Mouse (Mus musculus): ENCODE measurements around the gene Mdc1. TPM values are rescaled to one million over a fixed set of nuclear protein-coding genes. Genes with fewer than 3 reads are reported as not detected.

Gene Mdc1
- polyA plus RNA-seq, 1 experiment from 2014 or later = 20.6 TPM

- H3K27ac ChIP-seq (ENCODE audit: low read length) = no peak overlapping the region
- no peaks in the 10 kb centered on the region for H3K27me3 ChIP-seq (ENCODE audit: control insufficient read depth, insufficient read depth, low read depth, low read length)
- no peak overlapping the region for H3K4me2 ChIP-seq (ENCODE audit: low read depth, low read length)
- ATAC-seq (ENCODE audit: low read depth) = no peak
- no peak overlapping the region for H3K9ac ChIP-seq (ENCODE audit: low read length)
- 86% methylated on average over 1 of the region's 1 CpGs for WGBS
- H3K4me1 ChIP-seq (replicated peaks; ENCODE audit: control insufficient read depth, insufficient read depth, low read length) = peaks cover 16% of the 10 kb centered on the region
- no peak overlapping the region for H3K4me3 ChIP-seq (ENCODE audit: low read length)
- peaks cover 16% of the 10 kb centered on the region for H3K36me3 ChIP-seq (ENCODE audit: control insufficient read depth, insufficient read depth, low read length)
- H3K9me3 ChIP-seq (ENCODE audit: control insufficient read depth, low read length) = no peaks in the 10 kb centered on the region
Observed at GRCm38 (mm10) chr17:35905587-35905986, 64.3 kb downstream of the Mdc1 start.

- H3K4me1 ChIP-seq (replicated peaks; ENCODE audit: control insufficient read depth, insufficient read depth, low read length) = peaks cover 16% of the 10 kb centered on the region
- H3K36me3 ChIP-seq (ENCODE audit: control insufficient read depth, insufficient read depth, low read length) = peaks cover 18% of the 10 kb centered on the region
- 67% methylated on average over 2 of the region's 2 CpGs for WGBS
- H3K9ac ChIP-seq (ENCODE audit: low read length) = no peak overlapping the region
- H3K9me3 ChIP-seq (ENCODE audit: control insufficient read depth, low read length) = no peaks in the 10 kb centered on the region
- ATAC-seq (ENCODE audit: low read depth) = no peak
- H3K4me3 ChIP-seq (ENCODE audit: low read length) = no peak overlapping the region
- H3K27ac ChIP-seq (ENCODE audit: low read length) = no peak overlapping the region
- no peak overlapping the region for H3K4me2 ChIP-seq (ENCODE audit: low read depth, low read length)
- no peaks in the 10 kb centered on the region for H3K27me3 ChIP-seq (ENCODE audit: control insufficient read depth, insufficient read depth, low read depth, low read length)
Observed at GRCm38 (mm10) chr17:35907609-35908008, 66.3 kb downstream of the Mdc1 start.

Small RNAs within 50 kb of the gene (microRNA-seq; reads per million reads assigned to microRNA genes)
- gene Gm28033 = not detected

Other genes with a start within 250 kb of the Mdc1 start
- gene Sfta2, start 240.0 kb upstream of the Mdc1 start, polyA plus RNA-seq (2015; fragmentation: Nextera tagmentation; extraction: Ambion mirVana) = 193 and 232 TPM in 2 replicates
- 0.03 TPM in 1 of 2 replicates, not detected in the other for gene Gm9573, start 214.9 kb upstream of the Mdc1 start, polyA plus RNA-seq (2015; fragmentation: Nextera tagmentation; extraction: Ambion mirVana)
- gene Mucl3, start 197.8 kb upstream of the Mdc1 start, polyA plus RNA-seq (2015; fragmentation: Nextera tagmentation; extraction: Ambion mirVana) = 1.7 and 1.9 TPM in 2 replicates
- 22.8 and 25.4 TPM in 2 replicates for gene Vars2, start 173.9 kb upstream of the Mdc1 start, polyA plus RNA-seq (2015; fragmentation: Nextera tagmentation; extraction: Ambion mirVana)
- gene Gtf2h4, start 167.8 kb upstream of the Mdc1 start, polyA plus RNA-seq (2015; fragmentation: Nextera tagmentation; extraction: Ambion mirVana) = 47.5 and 48.0 TPM in 2 replicates
- 50.5 and 51.3 TPM in 2 replicates for gene Ddr1, start 136.9 kb upstream of the Mdc1 start, polyA plus RNA-seq (2015; fragmentation: Nextera tagmentation; extraction: Ambion mirVana)
- 21.9 and 31.7 TPM in 2 replicates for gene Ier3, start 19.8 kb upstream of the Mdc1 start, polyA plus RNA-seq (2015; fragmentation: Nextera tagmentation; extraction: Ambion mirVana)
- gene Flot1, start 18.3 kb upstream of the Mdc1 start, polyA plus RNA-seq (2015; fragmentation: Nextera tagmentation; extraction: Ambion mirVana) = 57.8 and 65.1 TPM in 2 replicates
- gene Tubb5, start 3.2 kb upstream of the Mdc1 start, polyA plus RNA-seq (2015; fragmentation: Nextera tagmentation; extraction: Ambion mirVana) = 877 and 940 TPM in 2 replicates
- gene Nrm, start 19.8 kb downstream of the Mdc1 start, polyA plus RNA-seq (2015; fragmentation: Nextera tagmentation; extraction: Ambion mirVana) = 65.6 and 67.9 TPM in 2 replicates
- 23.3 and 26.5 TPM in 2 replicates for gene Ppp1r18, start 24.1 kb downstream of the Mdc1 start, polyA plus RNA-seq (2015; fragmentation: Nextera tagmentation; extraction: Ambion mirVana)
- 40.2 and 42.4 TPM in 2 replicates for gene Dhx16, start 38.3 kb downstream of the Mdc1 start, polyA plus RNA-seq (2015; fragmentation: Nextera tagmentation; extraction: Ambion mirVana)
- 15.6 TPM in 2 replicates for gene 2310061I04Rik, start 55.9 kb downstream of the Mdc1 start, polyA plus RNA-seq (2015; fragmentation: Nextera tagmentation; extraction: Ambion mirVana)
- 62.6 and 62.7 TPM in 2 replicates for gene Atat1, start 68.6 kb downstream of the Mdc1 start, polyA plus RNA-seq (2015; fragmentation: Nextera tagmentation; extraction: Ambion mirVana)
- 67.5 and 73.1 TPM in 2 replicates for gene Mrps18b, start 74.9 kb downstream of the Mdc1 start, polyA plus RNA-seq (2015; fragmentation: Nextera tagmentation; extraction: Ambion mirVana)
- gene Ppp1r10, start 74.9 kb downstream of the Mdc1 start, polyA plus RNA-seq (2015; fragmentation: Nextera tagmentation; extraction: Ambion mirVana) = 38.0 and 40.5 TPM in 2 replicates
- gene Abcf1, start 128.2 kb downstream of the Mdc1 start, polyA plus RNA-seq (2015; fragmentation: Nextera tagmentation; extraction: Ambion mirVana) = 70.6 and 82.5 TPM in 2 replicates
- 43.1 and 44.7 TPM in 2 replicates for gene Gnl1, start 138.3 kb downstream of the Mdc1 start, polyA plus RNA-seq (2015; fragmentation: Nextera tagmentation; extraction: Ambion mirVana)
- gene Prr3, start 138.7 kb downstream of the Mdc1 start, polyA plus RNA-seq (2015; fragmentation: Nextera tagmentation; extraction: Ambion mirVana) = 27.5 and 29.7 TPM in 2 replicates
- gene H2-T24, start 179.0 kb downstream of the Mdc1 start, polyA plus RNA-seq (2015; fragmentation: Nextera tagmentation; extraction: Ambion mirVana) = 2.0 and 2.2 TPM in 2 replicates
- 7.2 and 11.7 TPM in 2 replicates for gene H2-T23, start 191.3 kb downstream of the Mdc1 start, polyA plus RNA-seq (2015; fragmentation: Nextera tagmentation; extraction: Ambion mirVana)
- gene H2-T22, start 201.2 kb downstream of the Mdc1 start, polyA plus RNA-seq (2015; fragmentation: Nextera tagmentation; extraction: Ambion mirVana) = 18.8 and 19.4 TPM in 2 replicates
- gene Gm6034, start 201.4 kb downstream of the Mdc1 start, polyA plus RNA-seq (2015; fragmentation: Nextera tagmentation; extraction: Ambion mirVana) = not detected in 2 replicates
- gene Gm11127, start 216.9 kb downstream of the Mdc1 start, polyA plus RNA-seq (2015; fragmentation: Nextera tagmentation; extraction: Ambion mirVana) = not detected in 2 replicates